ENCODE assay signal across 21 mouse cellular contexts in genomic region chr2:172040859-172041258, GRCm38 (mm10). TPM values are rescaled to one million over a fixed set of nuclear protein-coding genes. Genes with fewer than 3 reads are reported as not detected.
DNase-seq lines count a peak whose midpoint lies in the region; ATAC-seq and TF ChIP-seq lines count a peak whose summit lies in the region.
"Had no signal": no experiment of that assay in that cellular context is flagged by ENCODE, and none has a peak within 500 bp of the region (broad histone marks: within the 10 kb centered on the region; RNA-seq: fewer than 3 reads in every experiment).

No protein-coding gene starts in this region.

- H3K27me3 ChIP-seq in forebrain, embryonic 16.5 days (replicated peaks; ENCODE audit: control insufficient read depth, insufficient read depth, low read length) = peaks cover 24% of the 10 kb centered on the region
- peaks cover 28% of the 10 kb centered on the region for H3K27me3 ChIP-seq in midbrain, embryonic 15.5 days (replicated peaks)
- H3K27me3 ChIP-seq in liver, embryonic 11.5 days (replicated peaks; ENCODE audit: control insufficient read depth, insufficient read depth, low read length) = peaks cover 32% of the 10 kb centered on the region
- H3K27me3 ChIP-seq: CH12.LX, Patski had no signal

- H3K36me3 ChIP-seq in forebrain, embryonic 16.5 days (ENCODE audit: control insufficient read depth, insufficient read depth) = no peaks in the 10 kb centered on the region
- H3K36me3 ChIP-seq in midbrain, embryonic 15.5 days (replicated peaks) = no peaks in the 10 kb centered on the region
- H3K36me3 ChIP-seq in liver, embryonic 11.5 days (ENCODE audit: control insufficient read depth, insufficient read depth, low read length) = no peaks in the 10 kb centered on the region
- H3K36me3 ChIP-seq: embryonic facial prominence, embryonic 15.5 days; heart, embryonic 10.5 days; lung, embryonic 15.5 days had no signal

- TF ChIP-seq POLR2A in brain, embryonic 14.5 days (IDR thresholded peaks at IDR 0.05; ENCODE audit: borderline replicate concordance, extremely low read depth, insufficient read depth, insufficient read length, poor library complexity, severe bottlenecking) = no peak

- H3K9me3 ChIP-seq in forebrain, embryonic 16.5 days (ENCODE audit: control insufficient read depth, low read length) = no peaks in the 10 kb centered on the region
- H3K9me3 ChIP-seq in midbrain, embryonic 15.5 days = no peaks in the 10 kb centered on the region
- no peaks in the 10 kb centered on the region for H3K9me3 ChIP-seq in liver, embryonic 11.5 days (ENCODE audit: control insufficient read depth, low read length)
- H3K9me3 ChIP-seq: embryonic facial prominence, embryonic 15.5 days; heart, embryonic 10.5 days; lung, embryonic 15.5 days had no signal

- no peak overlapping the region for H3K9ac ChIP-seq in forebrain, embryonic 16.5 days (replicated peaks; ENCODE audit: low read depth, low read length)
- H3K9ac ChIP-seq in midbrain, embryonic 15.5 days = peak overlapping the region; percentile 20
- H3K9ac ChIP-seq in liver, embryonic 11.5 days (ENCODE audit: low read depth, low read length) = no peak overlapping the region
- H3K9ac ChIP-seq: embryonic facial prominence, embryonic 15.5 days; lung, embryonic 15.5 days had no signal

- peak; percentile 32; the same call in 1 of the 2 replicates for TF ChIP-seq CTCF in left cerebral cortex, adult 2 months (IDR thresholded peaks at IDR 0.05)
- TF ChIP-seq CTCF in brain, embryonic 14.5 days (IDR thresholded peaks at IDR 0.05; ENCODE audit: borderline replicate concordance, extremely low read depth, insufficient read depth, insufficient read length) = no peak

- ATAC-seq in forebrain, embryonic 16.5 days = no peak
- ATAC-seq in midbrain, embryonic 15.5 days (replicated peaks) = 0 out of 2 replicates have a peak, but pooled peaks have one; percentile 5
- ATAC-seq in liver, embryonic 11.5 days (replicated peaks; ENCODE audit: low FRiP score) = no peak
- ATAC-seq: Patski had no signal

- peak overlapping the region; percentile 52 for H3K4me3 ChIP-seq in left cerebral cortex, adult 2 months
- peak overlapping the region; percentile 49 for H3K4me3 ChIP-seq in forebrain, embryonic 16.5 days (replicated peaks; ENCODE audit: low read length)
- H3K4me3 ChIP-seq in midbrain, embryonic 15.5 days = peak overlapping the region; percentile 57
- H3K4me3 ChIP-seq in liver, embryonic 11.5 days (ENCODE audit: low read depth, low read length) = no peak overlapping the region
- H3K4me3 ChIP-seq: embryonic facial prominence, embryonic 15.5 days; gastrocnemius, adult 2 months; heart, embryonic 10.5 days; lung, embryonic 15.5 days; megakaryocyte, embryonic 14.5 days had no signal

- intact Hi-C loops in left cerebral cortex, adult 2 months (cut with DNase I) = loop anchor here (1.0 to 5.0 kb wide), 5 partner anchors 98 to 1129 kb away; no protein-coding TSS in a partner anchor
- intact Hi-C loops in left cerebral cortex, postnatal 10 days (cut with DNase I) = loop anchor here (10.0 kb wide), 1 partner anchor 1126 kb away; no protein-coding TSS in a partner anchor

- WGBS in forebrain, embryonic 16.5 days = 32% methylated on average over 10 of the region's 10 CpGs
- 38% methylated on average over 10 of the region's 10 CpGs for WGBS in midbrain, embryonic 15.5 days
- 65% methylated on average over 10 of the region's 10 CpGs for WGBS in liver, embryonic 11.5 days

- H3K4me2 ChIP-seq in forebrain, embryonic 16.5 days (ENCODE audit: low read length) = peak overlapping the region; percentile 16; the same call in 1 of the 2 replicates
- peak overlapping the region; percentile 92 for H3K4me2 ChIP-seq in midbrain, embryonic 15.5 days
- no peak overlapping the region for H3K4me2 ChIP-seq in liver, embryonic 11.5 days
- H3K4me2 ChIP-seq: embryonic facial prominence, embryonic 15.5 days; lung, embryonic 15.5 days had no signal

- peaks cover 32% of the 10 kb centered on the region for H3K4me1 ChIP-seq in forebrain, embryonic 16.5 days (replicated peaks; ENCODE audit: control insufficient read depth, insufficient read depth, low read length)
- H3K4me1 ChIP-seq in midbrain, embryonic 15.5 days = peaks cover 31% of the 10 kb centered on the region
- no peaks in the 10 kb centered on the region for H3K4me1 ChIP-seq in liver, embryonic 11.5 days (replicated peaks; ENCODE audit: control insufficient read depth, insufficient read depth, low read length)
- H3K4me1 ChIP-seq: lung, embryonic 15.5 days; megakaryocyte, embryonic 14.5 days had no signal

- H3K27ac ChIP-seq in left cerebral cortex, adult 2 months = no peak overlapping the region
- H3K27ac ChIP-seq in forebrain, embryonic 16.5 days (ENCODE audit: low read length) = no peak overlapping the region
- peak overlapping the region; percentile 73 for H3K27ac ChIP-seq in midbrain, embryonic 15.5 days
- no peak overlapping the region for H3K27ac ChIP-seq in liver, embryonic 11.5 days (ENCODE audit: low read depth, low read length)
- H3K27ac ChIP-seq: embryonic facial prominence, embryonic 15.5 days; gastrocnemius, adult 2 months; heart, embryonic 10.5 days; lung, embryonic 15.5 days had no signal

- peak in 1 of 2 experiments; percentile 25 for DNase-seq in left cerebral cortex, adult 2 months (ENCODE audit: extremely low spot score in 1 of 2, low spot score in 2 of 2)
- DNase-seq in left cerebral cortex, postnatal 10 days (ENCODE audit: extremely low spot score in 1 of 2, low spot score in 2 of 2) = no peak
- peak; percentile 53 for DNase-seq in brain, embryonic 14.5 days (ENCODE audit: low read depth)
- DNase-seq in heart, postnatal 4 days = no peak
- no peak for DNase-seq in liver, embryonic 11.5 days (ENCODE audit: low spot score)
- DNase-seq: gastrocnemius, adult 2 months; heart, postnatal 36 days; kidney, adult 8-10 months; liver had no signal

RNA-seq across cellular contexts. Expression of gene Cbln4, which starts 2.4 kb away (rescaled TPM):
- total RNA-seq in left cerebral cortex, adult 2 months (2021) = 10 to 100 TPM; 28.0 to 28.5 TPM
- 10 to 100 TPM; 12.9 to 16.8 TPM for total RNA-seq in left cerebral cortex, postnatal 10 days (2021)
- 11.5 and 15.8 TPM in 2 replicates for polyA plus RNA-seq in brain, embryonic 14.5 days (2012; rRNA removed)
- polyA plus RNA-seq in forebrain, embryonic 16.5 days (2015; fragmentation: Nextera tagmentation; extraction: Ambion mirVana) = 9.4 and 15.2 TPM in 2 replicates
- polyA plus RNA-seq in midbrain, embryonic 15.5 days (2015; fragmentation: Nextera tagmentation; extraction: Ambion mirVana) = 34.4 and 39.8 TPM in 2 replicates
- total RNA-seq in heart, postnatal 4 days (2021) = not detected
- 0.10 and 0.23 TPM in 2 replicates for polyA plus RNA-seq in liver, embryonic 11.5 days (2014; fragmentation: Nextera tagmentation; extraction: Ambion mirVana)
- total RNA-seq: adrenal gland, adult 18-20 months; CH12.LX; gastrocnemius, adult 2 months; heart, postnatal 36 days; neutrophil, adult 5-6 weeks had no signal
- polyA plus RNA-seq: Patski; small intestine, adult 2 months; urinary bladder, adult 2 months had no signal
